Mouse (Mus musculus) adrenal gland, postnatal 0 days (tissue): ENCODE measurements around the gene Gm13420. TPM values are rescaled to one million over a fixed set of nuclear protein-coding genes. Genes with fewer than 3 reads are reported as not detected.

Experiments
- polyA plus RNA-seq: library from polyadenylated mRNA; unstranded; fragments of >200 nt; fragmentation: Nextera tagmentation; extraction: Ambion mirVana; gene quantifications from 2 replicates; pipeline ENCODE4 v1.2.1, GENCODE M21; 2015

The Gm13420 gene
- polyA plus RNA-seq, result not detected in 2 replicates

DNA sequence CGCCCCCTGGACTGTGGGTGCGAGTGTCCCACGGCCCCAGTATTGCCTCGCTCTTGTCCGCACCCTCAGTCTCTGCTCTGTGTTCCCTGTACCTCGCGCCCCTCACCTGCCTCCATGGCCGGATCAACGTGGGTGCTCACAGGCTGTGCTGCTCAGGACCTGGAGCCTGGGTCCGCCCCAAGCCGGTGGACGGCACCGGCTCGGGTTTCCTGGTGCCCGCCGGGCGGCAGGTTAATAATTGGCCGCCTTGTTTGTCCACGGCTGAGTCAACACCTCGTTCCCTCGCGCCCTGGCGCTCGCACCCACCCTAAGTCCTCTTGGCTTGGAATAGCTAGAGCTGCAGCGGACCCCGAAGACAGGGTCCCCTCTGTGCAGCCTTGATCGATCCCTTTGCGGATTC lies at the start of gene Gm13420:
Gene Gm13420, minus strand, starts transcription at position 189 of the 400 bp plus-strand sequence.

GRCm38 (mm10) chr2:29787937-29788681 lies 36.6 kb upstream of the Gm13420 start, which contains the start of gene Trub2:
TSS of gene Trub2 (minus strand) at chr2:29788502.

GRCm38 (mm10) chr2:29787104-29787917 lies 35.8 kb upstream of the Gm13420 start, which contains the start of gene Coq4:
TSS of gene Coq4 (plus strand) at chr2:29787493.

Other genes starting within 250 kb of the Gm13420 start
- gene Rapgef1, start 132.0 kb downstream of the Gm13420 start, polyA plus RNA-seq, result 8.9 TPM in 2 replicates
- gene Gm13547, start 7.6 kb upstream of the Gm13420 start, polyA plus RNA-seq, result 0.33 TPM in 1 of 2 replicates, not detected in the other
- 10.9 and 22.2 TPM in 2 replicates for gene Coq4, start 35.8 kb upstream of the Gm13420 start, polyA plus RNA-seq
- gene Trub2, start 36.8 kb upstream of the Gm13420 start, polyA plus RNA-seq, result 22.4 and 25.9 TPM in 2 replicates
- gene Slc27a4, start 50.9 kb upstream of the Gm13420 start, polyA plus RNA-seq, result 16.8 and 18.2 TPM in 2 replicates
- gene Urm1, start 68.4 kb upstream of the Gm13420 start, polyA plus RNA-seq, result 23.6 and 27.8 TPM in 2 replicates
- gene Cercam, start 117.5 kb upstream of the Gm13420 start, polyA plus RNA-seq, result 25.0 and 27.7 TPM in 2 replicates
- gene Odf2, start 137.5 kb upstream of the Gm13420 start, polyA plus RNA-seq, result 22.2 and 35.4 TPM in 2 replicates
- 26.8 and 35.8 TPM in 2 replicates for gene Gle1, start 183.7 kb upstream of the Gm13420 start, polyA plus RNA-seq
- gene Sptan1, start 213.9 kb upstream of the Gm13420 start, polyA plus RNA-seq, result 50.5 and 78.8 TPM in 2 replicates